Mouse (Mus musculus): ENCODE data around the gene Zfp683. TPM values are rescaled to one million over a fixed set of nuclear protein-coding genes. Genes with fewer than 3 reads are reported as not detected.

Zfp683 gene
- polyA plus RNA-seq (2012; ENCODE audit: insufficient read depth, low replicate concordance), result not detected in 2 replicates

DNA sequence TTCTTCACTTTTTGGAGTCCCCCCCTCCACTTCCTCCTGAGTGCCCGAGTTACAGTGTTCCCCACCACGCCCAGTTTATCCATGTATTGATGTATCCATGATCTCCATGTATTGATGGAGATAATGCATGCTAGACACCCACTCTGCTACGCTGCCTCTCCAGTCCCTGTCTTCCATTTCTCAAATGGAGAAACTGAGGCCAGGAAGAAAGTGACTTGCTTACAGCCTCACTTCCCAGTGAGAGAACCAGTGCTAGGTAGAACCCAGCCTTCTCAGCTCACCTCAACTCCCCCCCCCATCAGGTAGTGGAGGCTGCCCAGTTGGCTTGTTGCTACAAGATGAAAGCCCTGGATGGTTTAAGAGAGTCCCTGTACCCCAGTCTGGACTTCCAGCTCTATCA is at the start of gene Zfp683:
Gene Zfp683 (plus strand): TSS at position 301 of the 400 bp plus-strand sequence.
- TF ChIP-seq GATA1 (IDR thresholded peaks at IDR 0.05; ENCODE audit: borderline replicate concordance, low read length) (no peak), FLI1 (IDR thresholded peaks at IDR 0.05; ENCODE audit: low read length) (no peak)
- no peaks in the 10 kb centered on the region for H3K36me3 ChIP-seq (replicated peaks; ENCODE audit: low read length)
- H3K4me1 ChIP-seq, result peaks cover 21% of the 10 kb centered on the region
- H3K9me3 ChIP-seq, result peaks cover 10% of the 10 kb centered on the region
- peak within 1 kb of the TSS; percentile 50 for H3K4me3 ChIP-seq (replicated peaks)
- peaks cover 56% of the 10 kb centered on the region for H3K27me3 ChIP-seq (replicated peaks)

DNA sequence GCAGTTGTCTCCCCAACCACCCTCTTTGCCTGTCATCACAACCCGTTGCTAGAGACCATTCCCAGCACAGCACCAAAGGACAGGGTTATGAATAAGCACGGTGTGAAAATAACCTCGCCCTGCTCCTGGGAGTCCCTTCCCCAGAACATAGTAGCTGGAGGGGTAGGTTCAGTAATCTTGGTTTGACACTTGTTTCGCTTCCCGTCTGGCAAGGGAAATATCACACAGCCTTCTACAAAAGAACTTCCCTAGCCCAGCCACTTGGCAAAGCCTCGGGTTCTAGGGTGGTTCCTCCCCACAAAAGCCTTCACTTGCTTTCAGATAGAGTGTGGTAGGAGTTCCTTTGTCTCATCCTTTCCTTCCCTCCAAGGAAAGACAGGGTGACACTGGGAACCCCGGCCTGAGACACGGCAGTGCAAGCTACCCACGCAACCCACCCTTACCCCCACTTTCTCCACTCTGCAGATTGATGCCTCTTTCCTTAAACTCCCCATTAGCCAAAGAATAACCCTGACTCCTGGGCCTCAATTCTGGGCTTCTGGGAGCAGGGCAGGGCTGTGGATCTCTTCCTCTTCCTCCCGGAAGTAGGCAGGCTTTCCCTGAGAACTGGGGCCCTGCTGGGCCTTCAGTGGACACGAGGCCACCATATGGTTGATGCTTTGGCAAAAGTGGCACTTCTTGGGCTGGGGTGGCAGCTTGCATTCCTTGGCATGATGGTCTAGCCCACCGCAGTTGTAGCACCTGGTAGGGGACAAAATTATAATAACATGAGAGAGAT is 47.9 kb upstream of the Zfp683 start:
- Histone ChIP-seq H3K9me3 (no peaks in the 10 kb centered on the region), H3K36me3 (replicated peaks; ENCODE audit: low read length) (no peaks in the 10 kb centered on the region), H3K4me1 (peaks cover 18% of the 10 kb centered on the region), H3K27me3 (replicated peaks) (peaks cover 24% of the 10 kb centered on the region), H3K4me3 (replicated peaks) (no peak overlapping the region)
- TF ChIP-seq GATA1 (IDR thresholded peaks at IDR 0.05; ENCODE audit: borderline replicate concordance, low read length) (no peak), FLI1 (IDR thresholded peaks at IDR 0.05; ENCODE audit: low read length) (no peak)

DNA sequence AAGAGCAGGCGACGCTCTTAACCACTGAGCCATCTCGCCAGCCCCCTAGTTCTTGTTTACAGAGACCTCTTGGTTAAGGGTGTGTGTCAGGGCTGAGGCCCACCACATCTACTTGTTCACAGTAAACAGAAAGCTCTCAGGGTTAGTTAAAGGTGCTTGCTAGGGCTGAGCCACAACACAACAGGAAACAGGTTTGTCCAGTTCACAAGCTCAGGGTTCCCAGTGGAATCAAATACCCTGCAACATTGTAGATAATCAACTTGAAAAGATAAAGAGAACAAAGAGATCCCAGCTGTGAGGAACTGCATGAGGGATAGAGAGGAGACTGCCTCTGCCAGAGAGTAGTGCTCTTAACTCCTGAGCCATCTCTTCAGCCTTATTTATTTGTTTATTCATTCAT is 46.8 kb upstream of the Zfp683 start:
- no peak for TF ChIP-seq FLI1 (IDR thresholded peaks at IDR 0.05; ENCODE audit: low read length)
- no peak for TF ChIP-seq GATA1 (IDR thresholded peaks at IDR 0.05; ENCODE audit: borderline replicate concordance, low read length)
- Histone ChIP-seq H3K4me1 (peaks cover 15% of the 10 kb centered on the region), H3K9me3 (no peaks in the 10 kb centered on the region), H3K4me3 (replicated peaks) (no peak overlapping the region), H3K27me3 (replicated peaks) (peaks cover 34% of the 10 kb centered on the region), H3K36me3 (replicated peaks; ENCODE audit: low read length) (no peaks in the 10 kb centered on the region)

DNA sequence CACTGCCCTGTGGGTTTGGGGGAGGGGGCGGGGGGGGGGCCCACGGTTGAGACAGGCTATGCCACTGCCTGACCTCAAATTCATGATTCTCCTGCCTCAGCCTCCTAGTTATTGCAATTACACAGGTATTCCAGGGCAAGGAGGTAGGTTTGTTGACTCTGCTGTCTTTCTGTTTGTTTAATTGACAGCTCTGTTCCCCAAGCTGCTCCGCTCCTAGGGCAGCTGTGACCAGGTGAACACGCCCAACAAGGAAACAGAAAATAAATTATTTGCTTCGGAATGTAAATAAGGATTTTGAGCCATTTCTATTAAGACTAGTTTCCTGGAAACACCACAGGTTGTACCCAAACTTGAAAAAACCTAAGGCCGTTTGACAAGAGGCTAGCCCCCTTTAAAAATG is 43.9 kb upstream of the Zfp683 start:
- TF ChIP-seq GATA1 (IDR thresholded peaks at IDR 0.05; ENCODE audit: borderline replicate concordance, low read length) (no peak), FLI1 (IDR thresholded peaks at IDR 0.05; ENCODE audit: low read length) (no peak)
- Histone ChIP-seq H3K4me1 (peaks cover 15% of the 10 kb centered on the region), H3K4me3 (replicated peaks) (no peak overlapping the region), H3K9me3 (no peaks in the 10 kb centered on the region), H3K27me3 (replicated peaks) (peaks cover 49% of the 10 kb centered on the region), H3K36me3 (replicated peaks; ENCODE audit: low read length) (no peaks in the 10 kb centered on the region)

DNA sequence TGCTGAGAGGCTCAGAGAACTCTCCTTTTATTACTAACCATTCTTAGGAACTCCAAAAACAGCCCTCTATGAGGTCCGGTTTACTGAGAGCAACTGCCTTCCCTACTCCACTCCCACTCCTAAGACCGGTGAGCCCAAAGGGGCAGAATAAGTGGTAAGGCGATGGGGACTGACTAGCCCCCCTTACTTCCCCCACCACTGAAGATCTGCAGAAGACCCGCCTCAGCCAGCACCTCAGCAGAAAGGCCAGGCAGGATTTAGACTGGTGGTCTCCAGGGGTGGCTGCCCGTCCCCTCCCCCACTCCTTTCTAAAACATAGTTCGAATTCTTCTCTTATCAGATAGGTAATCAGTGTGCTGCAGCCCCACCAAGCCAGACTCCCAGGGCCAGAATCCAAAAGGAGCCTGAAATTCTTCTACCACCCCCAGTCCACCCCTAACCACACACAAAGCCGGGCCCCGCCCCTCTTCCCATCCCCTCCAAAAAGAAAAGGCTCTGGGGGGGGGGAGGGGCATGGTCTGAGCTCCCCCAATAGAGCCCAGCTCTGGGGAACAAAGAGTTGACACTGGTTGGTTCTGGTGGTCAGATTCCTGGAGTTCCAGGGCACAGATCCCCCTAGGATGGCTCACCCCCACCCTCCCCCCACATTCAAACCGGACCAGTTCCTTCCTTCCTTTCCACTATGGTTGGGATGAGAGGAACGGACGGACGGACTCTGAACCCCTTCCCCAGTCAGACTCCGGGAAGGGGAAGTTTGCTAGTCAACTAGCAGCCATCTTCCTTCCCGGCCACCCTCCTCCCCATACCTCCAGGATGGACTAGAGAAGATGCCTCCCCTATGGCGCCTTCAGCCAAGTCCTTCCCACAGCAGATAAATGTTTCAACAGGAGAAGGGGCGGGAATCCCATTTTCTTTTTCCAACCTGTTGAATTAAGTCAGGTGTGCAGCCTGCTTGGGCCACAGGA is 41.9 kb upstream of the Zfp683 start:
- TF ChIP-seq GATA1 (IDR thresholded peaks at IDR 0.05; ENCODE audit: borderline replicate concordance, low read length), result no peak
- no peak for TF ChIP-seq FLI1 (IDR thresholded peaks at IDR 0.05; ENCODE audit: low read length)
- H3K4me1 ChIP-seq, result 0 out of 2 replicates have a peak, but pooled peaks cover 7% of the 10 kb centered on the region
- H3K4me3 ChIP-seq (replicated peaks), result no peak overlapping the region
- H3K36me3 ChIP-seq (replicated peaks; ENCODE audit: low read length), result no peaks in the 10 kb centered on the region
- H3K27me3 ChIP-seq (replicated peaks), result peaks cover 64% of the 10 kb centered on the region
- H3K9me3 ChIP-seq, result no peaks in the 10 kb centered on the region

DNA sequence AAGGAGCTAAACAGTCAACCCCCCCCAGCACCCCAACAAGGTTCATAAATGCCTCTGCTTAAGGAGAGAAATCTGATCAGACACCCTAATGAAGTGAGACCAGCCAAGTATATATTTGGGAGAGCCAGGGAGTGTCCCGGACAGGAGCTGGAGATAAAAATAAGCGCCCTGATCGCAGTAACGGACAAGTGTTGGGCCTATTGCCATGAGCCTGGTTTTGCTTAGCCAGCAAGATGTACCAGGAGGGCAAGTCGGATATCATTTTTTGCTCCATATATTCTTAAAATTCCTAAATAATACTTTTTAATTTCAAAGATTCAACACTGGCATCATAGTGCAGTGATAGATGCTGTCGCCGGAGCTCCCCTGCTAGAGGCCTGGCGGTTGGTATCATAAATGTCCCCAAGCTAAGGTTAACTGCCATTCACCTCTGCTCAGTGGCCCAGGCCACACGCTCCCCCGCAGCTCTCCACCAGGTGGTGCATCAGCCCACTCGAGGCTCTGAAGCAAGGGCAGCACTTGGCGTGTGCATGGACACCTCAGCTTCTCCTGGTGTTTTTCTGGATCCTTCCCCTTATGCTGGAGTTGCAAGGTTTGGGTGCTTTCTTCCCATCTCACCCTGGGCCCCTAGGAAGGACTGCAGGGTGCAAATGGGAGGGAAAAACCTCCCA is 40.6 kb upstream of the Zfp683 start:
- no peaks in the 10 kb centered on the region for H3K9me3 ChIP-seq
- no peaks in the 10 kb centered on the region for H3K36me3 ChIP-seq (replicated peaks; ENCODE audit: low read length)
- no peak for TF ChIP-seq FLI1 (IDR thresholded peaks at IDR 0.05; ENCODE audit: low read length)
- TF ChIP-seq GATA1 (IDR thresholded peaks at IDR 0.05; ENCODE audit: borderline replicate concordance, low read length), result no peak
- peaks cover 19% of the 10 kb centered on the region for H3K4me1 ChIP-seq
- H3K4me3 ChIP-seq (replicated peaks), result no peak overlapping the region
- peaks cover 72% of the 10 kb centered on the region for H3K27me3 ChIP-seq (replicated peaks)

DNA sequence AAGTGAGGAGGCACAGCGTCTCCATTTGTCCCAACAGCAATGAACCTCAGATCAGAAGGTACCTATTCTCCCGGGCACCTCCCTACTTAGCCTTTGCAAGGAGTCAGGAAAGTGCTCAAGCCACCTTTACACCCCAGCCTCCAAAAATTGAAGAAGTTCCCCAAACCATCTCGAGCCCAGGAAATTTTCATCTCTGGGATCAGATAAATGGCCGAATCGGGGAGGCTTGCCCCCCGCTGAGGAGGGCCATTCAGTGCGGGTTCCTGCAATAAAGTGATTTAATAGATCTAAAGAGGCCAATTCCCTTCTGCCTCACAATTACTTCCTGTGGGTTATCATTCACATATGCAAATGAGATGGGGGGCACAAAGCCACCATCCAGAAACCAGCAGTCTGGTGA is 37.4 kb upstream of the Zfp683 start:
- peaks cover 25% of the 10 kb centered on the region for H3K4me1 ChIP-seq
- H3K27me3 ChIP-seq (replicated peaks), result peaks cover 81% of the 10 kb centered on the region
- no peaks in the 10 kb centered on the region for H3K36me3 ChIP-seq (replicated peaks; ENCODE audit: low read length)
- no peak for TF ChIP-seq FLI1 (IDR thresholded peaks at IDR 0.05; ENCODE audit: low read length)
- TF ChIP-seq GATA1 (IDR thresholded peaks at IDR 0.05; ENCODE audit: borderline replicate concordance, low read length), result no peak
- 0 out of 2 replicates have a peak, but pooled peaks cover 3% of the 10 kb centered on the region for H3K9me3 ChIP-seq
- H3K4me3 ChIP-seq (replicated peaks), result no peak overlapping the region

DNA sequence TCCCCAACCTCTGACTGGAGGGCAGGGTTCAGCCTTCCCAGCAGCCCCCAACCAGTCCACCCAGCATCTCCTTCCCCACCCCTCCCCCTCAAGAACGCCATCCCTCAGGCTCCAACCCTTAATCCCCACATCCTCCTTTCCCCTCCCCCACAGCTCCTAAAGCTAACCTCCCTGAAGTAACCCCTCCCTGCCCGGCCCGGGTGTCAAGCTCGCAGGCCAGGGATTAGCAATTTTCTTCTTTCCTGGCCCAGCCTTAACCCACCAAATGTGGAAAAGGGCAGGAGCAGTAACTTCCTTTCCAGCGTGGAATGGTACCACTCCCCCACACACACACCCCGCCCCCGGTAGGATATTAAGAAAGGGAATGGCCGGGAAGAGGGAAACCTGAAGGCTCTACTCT is 36.9 kb upstream of the Zfp683 start:
- H3K9me3 ChIP-seq, result 0 out of 2 replicates have a peak, but pooled peaks cover 3% of the 10 kb centered on the region
- H3K27me3 ChIP-seq (replicated peaks), result peaks cover 78% of the 10 kb centered on the region
- no peaks in the 10 kb centered on the region for H3K36me3 ChIP-seq (replicated peaks; ENCODE audit: low read length)
- H3K4me1 ChIP-seq, result peaks cover 25% of the 10 kb centered on the region
- TF ChIP-seq GATA1 (IDR thresholded peaks at IDR 0.05; ENCODE audit: borderline replicate concordance, low read length) (no peak), FLI1 (IDR thresholded peaks at IDR 0.05; ENCODE audit: low read length) (no peak)
- no peak overlapping the region for H3K4me3 ChIP-seq (replicated peaks)

DNA sequence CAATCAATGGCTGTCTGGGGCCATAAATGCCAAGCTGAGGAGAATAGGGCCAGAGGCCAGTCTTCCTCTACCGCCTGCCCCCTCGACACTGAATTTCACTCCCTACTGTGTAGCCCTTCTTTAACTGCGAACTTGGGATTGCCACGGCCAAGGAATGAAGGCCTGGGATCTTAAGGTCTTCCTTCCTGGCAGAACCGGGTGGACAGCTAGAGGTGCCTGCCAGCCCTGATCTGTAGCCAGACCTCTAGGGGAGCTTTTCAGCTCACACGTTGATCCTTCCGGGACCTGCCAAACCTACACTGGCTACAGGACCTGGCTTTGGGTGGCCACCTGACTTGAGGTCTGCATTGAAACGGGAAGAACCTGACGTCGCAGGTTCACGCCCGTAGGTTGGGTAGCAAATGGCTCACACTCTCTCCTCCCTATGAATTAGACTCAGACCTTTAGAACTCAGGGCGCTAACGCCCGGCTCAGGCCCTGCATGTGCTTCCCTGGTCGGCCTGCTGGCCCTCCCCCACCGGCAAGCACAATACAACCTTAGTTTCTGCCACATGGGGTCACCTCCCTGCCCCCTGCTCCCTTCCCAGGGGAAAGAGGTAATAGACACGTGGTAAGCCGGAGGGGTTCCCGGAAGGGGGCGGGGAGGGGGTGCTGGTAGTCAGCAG is 36.3 kb upstream of the Zfp683 start:
- Histone ChIP-seq H3K27me3 (replicated peaks) (peaks cover 72% of the 10 kb centered on the region), H3K4me3 (replicated peaks) (no peak overlapping the region), H3K9me3 (0 out of 2 replicates have a peak, but pooled peaks cover 3% of the 10 kb centered on the region), H3K36me3 (replicated peaks; ENCODE audit: low read length) (no peaks in the 10 kb centered on the region), H3K4me1 (peaks cover 21% of the 10 kb centered on the region)
- TF ChIP-seq FLI1 (IDR thresholded peaks at IDR 0.05; ENCODE audit: low read length), result no peak
- no peak for TF ChIP-seq GATA1 (IDR thresholded peaks at IDR 0.05; ENCODE audit: borderline replicate concordance, low read length)
